Mouse (Mus musculus): ENCODE data around the gene Myo10. TPM values are rescaled to one million over a fixed set of nuclear protein-coding genes. Genes with fewer than 3 reads are reported as not detected.

Gene Myo10
- polyA plus RNA-seq, 1 experiment from 2014 or later: 5.9 TPM

DNA sequence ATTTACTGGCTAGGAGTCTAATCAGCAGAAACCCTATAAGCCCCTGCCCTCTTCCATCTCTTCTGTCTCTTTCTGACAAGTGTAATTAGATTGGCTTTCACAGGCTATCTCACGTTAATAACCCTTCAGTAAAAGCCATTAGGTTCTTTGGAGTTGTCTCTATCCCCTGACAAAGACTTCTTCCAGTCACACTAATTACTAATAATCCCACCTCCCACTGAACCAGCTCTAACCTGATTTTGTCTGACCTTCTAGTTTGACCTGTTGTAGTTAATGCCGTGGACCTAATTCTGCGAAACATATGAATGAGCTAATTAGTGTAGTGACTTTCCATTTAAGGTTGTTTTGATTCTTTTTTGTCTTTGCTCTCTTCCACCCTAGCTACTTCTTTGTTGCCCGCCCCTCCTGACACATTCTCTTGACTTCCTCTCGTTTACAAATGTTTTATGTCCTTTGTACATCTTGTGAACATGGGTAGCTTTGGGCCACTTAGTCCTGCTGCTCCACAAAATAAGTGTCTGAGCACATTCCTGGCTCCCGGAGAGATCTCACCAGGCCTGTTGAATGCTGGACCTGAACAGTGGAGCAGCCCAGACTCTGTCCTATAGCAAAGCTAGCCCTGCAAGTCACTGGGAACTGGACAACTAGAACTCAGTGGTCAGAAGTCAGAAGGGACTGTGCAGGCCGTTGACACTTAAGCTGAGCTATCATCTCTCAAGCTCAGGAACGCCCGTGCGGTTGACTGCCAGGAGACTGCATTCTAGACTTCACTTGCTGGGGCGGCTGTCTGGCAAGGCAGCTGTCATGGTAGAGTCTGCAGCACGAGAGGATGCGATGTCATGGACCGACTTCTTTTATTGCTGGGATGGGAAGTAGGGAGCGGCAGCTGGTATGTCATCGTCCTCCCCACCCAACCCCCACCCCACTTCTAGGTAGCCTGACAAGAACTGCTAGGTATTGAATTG is 47.2 kb downstream of the Myo10 start:
- Histone ChIP-seq H3K4me2 (ENCODE audit: low read depth, low read length) (no peak overlapping the region), H3K27me3 (ENCODE audit: insufficient read depth, low read length) (no peaks in the 10 kb centered on the region), H3K9me3 (ENCODE audit: low read length) (no peaks in the 10 kb centered on the region), H3K4me3 (ENCODE audit: low read depth, low read length) (no peak overlapping the region), H3K9ac (replicated peaks) (no peak overlapping the region), H3K4me1 (ENCODE audit: insufficient read depth) (no peaks in the 10 kb centered on the region), H3K27ac (ENCODE audit: low read depth) (no peak overlapping the region), H3K36me3 (replicated peaks; ENCODE audit: insufficient read depth, low read length) (peaks cover 10% of the 10 kb centered on the region; the same call in 1 of the 2 replicates)
- TF ChIP-seq CTCF (IDR thresholded peaks at IDR 0.05; ENCODE audit: low read depth) (no peak), EP300 (IDR thresholded peaks at IDR 0.05; ENCODE audit: low read depth) (no peak)
- DNase-seq (no peak), ATAC-seq (no peak)
- 73% methylated on average over 16 of the region's 16 CpGs for WGBS (ENCODE audit: insufficient replicate concordance)

DNA sequence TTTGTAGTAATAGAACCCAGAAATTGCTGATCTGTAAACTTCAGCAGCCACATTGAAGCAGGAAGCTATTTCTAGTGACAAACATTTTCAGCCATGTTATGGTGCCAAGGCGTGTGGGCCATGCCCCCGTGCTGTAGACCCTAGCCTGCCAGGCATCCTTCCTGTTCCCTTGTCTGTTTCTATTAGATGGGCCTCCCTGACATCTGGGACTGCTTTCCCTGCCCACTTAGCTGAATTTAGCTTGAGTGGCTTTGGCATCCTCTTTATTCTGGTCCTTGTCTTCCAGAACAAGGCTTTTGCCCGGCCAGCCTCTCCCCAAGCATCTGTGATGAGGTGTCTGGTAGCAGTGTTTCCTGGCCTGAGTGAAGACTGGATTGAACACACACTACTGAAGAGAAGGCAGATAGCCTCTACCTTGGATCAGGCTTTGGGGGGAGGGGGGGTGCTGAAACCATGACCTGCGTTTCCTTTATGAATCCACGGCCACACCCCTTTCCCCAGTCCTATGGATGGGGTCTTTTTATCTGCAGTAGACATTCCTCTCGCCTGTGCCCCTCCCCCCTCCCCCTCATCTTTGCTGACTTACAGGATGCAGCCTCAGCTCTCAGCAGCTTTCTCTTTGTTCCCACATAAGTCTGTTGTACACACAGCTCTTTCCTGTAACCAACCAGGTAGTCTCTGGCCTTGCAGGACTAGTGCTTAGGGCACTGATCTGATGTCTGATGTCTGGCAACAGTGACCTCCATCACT is 51.1 kb downstream of the Myo10 start:
- ATAC-seq (no peak), DNase-seq (no peak)
- no peak for TF ChIP-seq EP300 (IDR thresholded peaks at IDR 0.05; ENCODE audit: low read depth)
- TF ChIP-seq CTCF (IDR thresholded peaks at IDR 0.05; ENCODE audit: low read depth): no peak
- Histone ChIP-seq H3K9me3 (ENCODE audit: low read length) (no peaks in the 10 kb centered on the region), H3K4me3 (ENCODE audit: low read depth, low read length) (no peak overlapping the region), H3K36me3 (replicated peaks; ENCODE audit: insufficient read depth, low read length) (no peaks in the 10 kb centered on the region), H3K4me1 (ENCODE audit: insufficient read depth) (no peaks in the 10 kb centered on the region), H3K27ac (ENCODE audit: low read depth) (no peak overlapping the region), H3K27me3 (ENCODE audit: insufficient read depth, low read length) (no peaks in the 10 kb centered on the region), H3K9ac (replicated peaks) (no peak overlapping the region), H3K4me2 (ENCODE audit: low read depth, low read length) (no peak overlapping the region)
- WGBS (ENCODE audit: insufficient replicate concordance): 37% methylated on average over 6 of the region's 6 CpGs

DNA sequence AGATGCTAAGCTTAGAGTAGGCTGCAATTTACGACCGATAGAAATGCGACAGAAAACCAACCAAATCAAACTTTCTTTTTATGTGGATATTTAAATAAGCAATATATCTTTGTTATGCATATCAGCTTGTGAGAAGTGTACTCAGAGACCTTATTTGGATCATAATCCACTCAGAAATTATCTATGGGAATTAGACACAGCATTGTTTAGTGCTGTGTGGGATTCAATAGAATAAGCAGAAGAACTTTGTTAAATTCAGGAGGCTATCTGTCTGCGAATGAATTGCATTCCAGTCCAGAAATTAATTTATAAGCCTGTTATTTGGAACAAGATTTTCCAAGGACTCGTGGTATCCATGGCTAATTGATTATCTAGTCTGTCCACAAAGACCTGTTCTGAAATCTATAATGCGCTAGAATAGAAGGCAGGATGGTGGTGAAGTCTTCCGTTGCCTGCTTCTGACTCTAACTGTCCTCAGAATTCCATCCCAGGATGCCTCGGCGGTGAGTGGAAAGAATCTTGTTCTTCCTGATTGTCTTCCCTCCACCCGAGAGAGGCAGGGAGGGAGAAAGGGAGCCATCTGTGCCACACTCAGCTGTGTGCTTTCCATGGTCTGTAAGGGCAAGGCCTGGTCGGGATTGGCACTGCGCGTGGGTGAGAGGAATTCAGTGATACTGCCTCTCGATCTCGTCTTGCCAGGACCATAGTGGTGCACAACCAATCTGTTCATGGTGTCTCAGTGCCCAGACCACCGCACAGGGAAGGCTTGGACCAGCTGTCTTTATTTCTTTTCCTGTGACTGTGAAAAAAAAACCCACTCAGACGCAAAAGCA is 52.0 kb downstream of the Myo10 start:
- no peak overlapping the region for H3K4me3 ChIP-seq (ENCODE audit: low read depth, low read length)
- no peaks in the 10 kb centered on the region for H3K36me3 ChIP-seq (replicated peaks; ENCODE audit: insufficient read depth, low read length)
- H3K4me1 ChIP-seq (ENCODE audit: insufficient read depth): no peaks in the 10 kb centered on the region
- TF ChIP-seq CTCF (IDR thresholded peaks at IDR 0.05; ENCODE audit: low read depth): no peak
- TF ChIP-seq EP300 (IDR thresholded peaks at IDR 0.05; ENCODE audit: low read depth): no peak
- no peak overlapping the region for H3K4me2 ChIP-seq (ENCODE audit: low read depth, low read length)
- 80% methylated on average over 17 of the region's 17 CpGs for WGBS (ENCODE audit: insufficient replicate concordance)
- no peaks in the 10 kb centered on the region for H3K9me3 ChIP-seq (ENCODE audit: low read length)
- no peaks in the 10 kb centered on the region for H3K27me3 ChIP-seq (ENCODE audit: insufficient read depth, low read length)
- DNase-seq (no peak), ATAC-seq (no peak)
- H3K27ac ChIP-seq (ENCODE audit: low read depth): no peak overlapping the region
- H3K9ac ChIP-seq (replicated peaks): no peak overlapping the region

DNA sequence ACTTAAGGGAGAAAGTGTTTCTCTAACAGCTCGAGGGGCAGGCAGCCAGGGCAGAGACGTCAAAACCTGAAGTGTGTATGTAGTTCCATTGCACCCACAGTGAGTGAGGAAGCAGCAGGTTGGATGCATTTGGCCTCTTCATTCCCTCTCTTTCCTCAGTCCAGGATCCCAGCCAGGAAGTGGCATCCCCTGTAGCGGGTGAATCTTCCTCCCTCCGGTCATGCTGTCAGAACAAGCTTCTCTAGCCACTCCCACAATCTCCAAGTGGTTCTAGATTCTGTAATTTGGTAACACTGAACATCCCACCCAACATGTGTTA is 52.6 kb downstream of the Myo10 start:
- Histone ChIP-seq H3K27me3 (ENCODE audit: insufficient read depth, low read length) (no peaks in the 10 kb centered on the region), H3K4me2 (ENCODE audit: low read depth, low read length) (no peak overlapping the region), H3K27ac (ENCODE audit: low read depth) (no peak overlapping the region), H3K36me3 (replicated peaks; ENCODE audit: insufficient read depth, low read length) (no peaks in the 10 kb centered on the region), H3K9me3 (ENCODE audit: low read length) (no peaks in the 10 kb centered on the region), H3K4me1 (ENCODE audit: insufficient read depth) (no peaks in the 10 kb centered on the region), H3K4me3 (ENCODE audit: low read depth, low read length) (no peak overlapping the region), H3K9ac (replicated peaks) (no peak overlapping the region)
- WGBS (ENCODE audit: insufficient replicate concordance): 89% methylated on average over 4 of the region's 4 CpGs
- DNase-seq: no peak
- no peak for ATAC-seq
- TF ChIP-seq CTCF (IDR thresholded peaks at IDR 0.05; ENCODE audit: low read depth): no peak
- no peak for TF ChIP-seq EP300 (IDR thresholded peaks at IDR 0.05; ENCODE audit: low read depth)

DNA sequence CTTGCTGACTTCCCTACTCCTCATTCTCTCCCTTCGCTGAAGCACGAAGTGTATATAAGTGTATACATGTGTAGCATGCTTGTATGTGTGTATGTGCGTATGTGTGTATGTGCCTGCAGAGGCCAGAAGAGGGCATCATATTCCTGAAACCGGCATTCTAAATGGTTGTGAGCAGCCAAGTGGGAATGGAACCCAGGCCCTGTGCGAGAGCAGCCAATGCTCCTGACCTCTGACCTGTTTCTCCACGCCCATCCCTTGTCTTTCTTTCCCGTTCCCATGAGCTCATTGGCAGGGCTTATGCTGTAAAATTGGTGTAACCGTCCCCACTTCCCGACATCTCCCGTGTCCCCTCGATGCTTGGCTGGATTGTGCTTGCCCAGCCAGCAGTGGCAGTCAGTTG is 53.0 kb downstream of the Myo10 start:
- Histone ChIP-seq H3K27ac (ENCODE audit: low read depth) (no peak overlapping the region), H3K9me3 (ENCODE audit: low read length) (no peaks in the 10 kb centered on the region), H3K4me1 (ENCODE audit: insufficient read depth) (no peaks in the 10 kb centered on the region), H3K4me3 (ENCODE audit: low read depth, low read length) (no peak overlapping the region), H3K9ac (replicated peaks) (no peak overlapping the region), H3K4me2 (ENCODE audit: low read depth, low read length) (no peak overlapping the region), H3K27me3 (ENCODE audit: insufficient read depth, low read length) (no peaks in the 10 kb centered on the region), H3K36me3 (replicated peaks; ENCODE audit: insufficient read depth, low read length) (no peaks in the 10 kb centered on the region)
- TF ChIP-seq CTCF (IDR thresholded peaks at IDR 0.05; ENCODE audit: low read depth) (no peak), EP300 (IDR thresholded peaks at IDR 0.05; ENCODE audit: low read depth) (no peak)
- ATAC-seq (no peak), DNase-seq (no peak)
- 84% methylated on average over 11 of the region's 11 CpGs for WGBS (ENCODE audit: insufficient replicate concordance)
